Mouse (Mus musculus) lung, adult 2 months (tissue): Measurements from ENCODE around the gene Tgfbr3l.

Source experiments
- CTCF ChIP-seq: fragments of 200-500 bp; IDR thresholded peaks from 2 replicates; pipeline ENCODE4 v1.5.1; 2011; ENCODE audit warnings: mild to moderate bottlenecking, low read length, control low read depth; ENCODE audit not compliant: insufficient read depth
- POLR2A ChIP-seq: fragments of 200-500 bp; IDR thresholded peaks from 2 replicates; pipeline ENCODE4 v1.6.1; 2011; ENCODE audit warnings: low read depth, mild to moderate bottlenecking, control low read depth, low read length, borderline replicate concordance; ENCODE audit errors: extremely low read depth

DNA sequence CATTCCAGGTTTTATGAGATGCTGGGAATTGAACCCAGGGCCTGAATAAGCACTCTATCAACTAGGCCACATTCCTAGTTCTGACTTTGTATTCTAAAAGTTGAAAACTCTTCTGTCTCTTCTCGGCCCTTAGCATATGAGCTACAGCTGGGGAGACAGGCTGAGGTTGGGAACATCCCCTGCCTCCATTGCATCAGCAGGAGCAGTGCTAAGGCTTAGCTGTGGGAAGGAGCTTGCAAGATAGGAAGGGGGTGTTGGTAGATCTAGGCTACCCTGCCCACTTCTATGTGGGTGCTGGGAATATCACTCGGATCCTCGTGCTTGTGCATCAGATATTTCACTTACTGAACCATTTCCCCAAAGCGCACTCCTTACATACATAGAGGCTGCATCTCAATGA is 20.1 kb upstream of the Tgfbr3l start:
- no peak for TF ChIP-seq POLR2A
- TF ChIP-seq CTCF = no peak
